In the genomic region with DNA sequence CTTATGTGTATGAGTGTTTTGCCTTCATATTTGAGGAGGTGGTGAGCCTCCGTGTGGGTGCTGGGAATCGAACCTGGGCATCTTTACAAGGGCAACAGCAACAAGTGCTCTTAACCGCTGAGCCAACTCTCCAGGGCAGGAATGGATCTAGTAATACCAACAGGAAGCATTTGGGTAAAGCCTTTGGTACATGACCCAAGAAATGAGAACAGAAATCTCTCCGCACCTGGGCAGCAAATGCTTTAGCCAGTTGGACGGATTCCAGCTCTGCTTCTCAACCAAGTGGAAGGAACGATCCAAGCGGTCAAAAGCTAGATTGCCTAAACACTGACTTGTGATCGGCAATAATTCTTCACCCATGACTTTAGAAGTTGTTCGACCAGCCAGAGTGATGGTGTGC, we compare ENCODE assay signal across 15 mouse cellular contexts. TPM values are rescaled to one million over a fixed set of nuclear protein-coding genes. Genes with fewer than 3 reads are reported as not detected.
DNase-seq lines count a peak whose midpoint lies in the region; ATAC-seq and TF ChIP-seq lines count a peak whose summit lies in the region.
"Had no signal": no experiment of that assay in that cellular context is flagged by ENCODE, and none has a peak within 500 bp of the region (broad histone marks: within the 10 kb centered on the region; RNA-seq: fewer than 3 reads in every experiment).

No protein-coding gene starts in this region.

- H3K4me2 ChIP-seq in liver, embryonic 11.5 days = no peak overlapping the region
- H3K4me2 ChIP-seq in heart, embryonic 11.5 days = no peak overlapping the region
- no peak overlapping the region for H3K4me2 ChIP-seq in forebrain, embryonic 16.5 days (ENCODE audit: low read length)

- H3K4me3 ChIP-seq in liver, adult 2 months (ENCODE audit: insufficient read depth, low read depth, low read length) = no peak overlapping the region
- no peak overlapping the region for H3K4me3 ChIP-seq in liver, embryonic 11.5 days (ENCODE audit: low read depth, low read length)
- H3K4me3 ChIP-seq in heart, embryonic 11.5 days (ENCODE audit: low read depth, low read length) = no peak overlapping the region
- H3K4me3 ChIP-seq in forebrain, embryonic 16.5 days (replicated peaks; ENCODE audit: low read length) = no peak overlapping the region

- no peak overlapping the region for H3K9ac ChIP-seq in liver, adult 2 months (ENCODE audit: low read depth, low read length)
- no peak overlapping the region for H3K9ac ChIP-seq in liver, embryonic 11.5 days (ENCODE audit: low read depth, low read length)
- no peak overlapping the region for H3K9ac ChIP-seq in heart, embryonic 11.5 days (ENCODE audit: low read depth, low read length)
- no peak overlapping the region for H3K9ac ChIP-seq in forebrain, embryonic 16.5 days (replicated peaks; ENCODE audit: low read depth, low read length)
- H3K9ac ChIP-seq: limb, embryonic 15.5 days had no signal

- no peak for TF ChIP-seq POLR2A in liver, adult 2 months (IDR thresholded peaks at IDR 0.05; ENCODE audit: extremely low read depth, insufficient read depth, low read length)

- 80% methylated on average over 9 of the region's 9 CpGs for WGBS in liver, adult 2 months
- WGBS in liver, embryonic 11.5 days = 92% methylated on average over 9 of the region's 9 CpGs
- 93% methylated on average over 9 of the region's 9 CpGs for WGBS in heart, embryonic 11.5 days (ENCODE audit: insufficient replicate concordance)
- WGBS in forebrain, embryonic 16.5 days = 92% methylated on average over 9 of the region's 9 CpGs

- ATAC-seq in liver, embryonic 11.5 days (replicated peaks; ENCODE audit: low FRiP score) = no peak
- ATAC-seq in heart, embryonic 11.5 days (replicated peaks; ENCODE audit: insufficient number of reproducible peaks, low FRiP score, low TSS enrichment) = no peak
- ATAC-seq in forebrain, embryonic 16.5 days = no peak

- no peaks in the 10 kb centered on the region for H3K79me2 ChIP-seq in liver, adult 2 months (ENCODE audit: control insufficient read depth, insufficient read depth, low read length)

- peak; percentile 32 to 48 for DNase-seq in cerebellum, postnatal 10 days
- no peak for DNase-seq in cerebellum, postnatal 4 days (ENCODE audit: low spot score in 2 of 2)
- peak; percentile 79 for DNase-seq in liver, adult 2 months (ENCODE audit: extremely low read depth, low read depth, low spot score)
- DNase-seq in liver, embryonic 11.5 days (ENCODE audit: low spot score) = no peak
- DNase-seq in fat pad, adult 2 months (ENCODE audit: extremely low read depth, low read depth, low spot score) = peak; percentile 95
- DNase-seq in lung, postnatal 36 days = peak; percentile 61
- DNase-seq: cerebellum, adult 2 months; right cerebral cortex, postnatal 14 days had no signal

- H3K27me3 ChIP-seq in liver, adult 2 months (ENCODE audit: control insufficient read depth, insufficient read depth, low read length) = no peaks in the 10 kb centered on the region
- H3K27me3 ChIP-seq in liver, embryonic 11.5 days (replicated peaks; ENCODE audit: control insufficient read depth, insufficient read depth, low read length) = no peaks in the 10 kb centered on the region
- no peaks in the 10 kb centered on the region for H3K27me3 ChIP-seq in heart, embryonic 11.5 days (ENCODE audit: control insufficient read depth, insufficient read depth, low read length)
- H3K27me3 ChIP-seq in forebrain, embryonic 16.5 days (replicated peaks; ENCODE audit: control insufficient read depth, insufficient read depth, low read length) = no peaks in the 10 kb centered on the region
- H3K27me3 ChIP-seq: CH12.LX; embryonic facial prominence, embryonic 13.5 days; heart, embryonic 13.5 days; limb, embryonic 15.5 days had no signal

- TF ChIP-seq CTCF in liver, adult 2 months (IDR thresholded peaks at IDR 0.05; ENCODE audit: low read depth, low read length) = no peak

- H3K36me3 ChIP-seq in liver, adult 2 months (ENCODE audit: control insufficient read depth, insufficient read depth, low read length) = no peaks in the 10 kb centered on the region
- no peaks in the 10 kb centered on the region for H3K36me3 ChIP-seq in liver, embryonic 11.5 days (ENCODE audit: control insufficient read depth, insufficient read depth, low read length)
- no peaks in the 10 kb centered on the region for H3K36me3 ChIP-seq in heart, embryonic 11.5 days (ENCODE audit: control insufficient read depth, insufficient read depth, low read length)
- H3K36me3 ChIP-seq in forebrain, embryonic 16.5 days (ENCODE audit: control insufficient read depth, insufficient read depth) = no peaks in the 10 kb centered on the region
- H3K36me3 ChIP-seq: embryonic facial prominence, embryonic 13.5 days; forebrain, embryonic 10.5 days; heart, embryonic 13.5 days; limb, embryonic 15.5 days had no signal

- no peaks in the 10 kb centered on the region for H3K4me1 ChIP-seq in liver, adult 2 months (ENCODE audit: control insufficient read depth, insufficient read depth, low read length)
- H3K4me1 ChIP-seq in liver, embryonic 11.5 days (replicated peaks; ENCODE audit: control insufficient read depth, insufficient read depth, low read length) = no peaks in the 10 kb centered on the region
- H3K4me1 ChIP-seq in heart, embryonic 11.5 days (ENCODE audit: control insufficient read depth, insufficient read depth, low read length) = no peaks in the 10 kb centered on the region
- H3K4me1 ChIP-seq in forebrain, embryonic 16.5 days (replicated peaks; ENCODE audit: control insufficient read depth, insufficient read depth, low read length) = peaks cover 5% of the 10 kb centered on the region; the same call in 1 of the 2 replicates
- H3K4me1 ChIP-seq: embryonic facial prominence, embryonic 13.5 days; limb, embryonic 15.5 days had no signal

- no peak overlapping the region for H3K27ac ChIP-seq in liver, adult 2 months (replicated peaks; ENCODE audit: insufficient read depth, low read depth, low read length)
- no peak overlapping the region for H3K27ac ChIP-seq in liver, embryonic 11.5 days (ENCODE audit: low read depth, low read length)
- H3K27ac ChIP-seq in heart, embryonic 11.5 days (ENCODE audit: low read depth, low read length) = no peak overlapping the region
- H3K27ac ChIP-seq in forebrain, embryonic 16.5 days (ENCODE audit: low read length) = no peak overlapping the region
- H3K27ac ChIP-seq: limb, embryonic 15.5 days had no signal

- H3K9me3 ChIP-seq in liver, embryonic 11.5 days (ENCODE audit: control insufficient read depth, low read length) = no peaks in the 10 kb centered on the region
- no peaks in the 10 kb centered on the region for H3K9me3 ChIP-seq in heart, embryonic 11.5 days (replicated peaks; ENCODE audit: control insufficient read depth, low read length)
- H3K9me3 ChIP-seq in forebrain, embryonic 16.5 days (ENCODE audit: control insufficient read depth, low read length) = no peaks in the 10 kb centered on the region
- H3K9me3 ChIP-seq: embryonic facial prominence, embryonic 13.5 days; heart, embryonic 13.5 days; limb, embryonic 15.5 days had no signal

RNA-seq across cellular contexts. Expression of a gene that starts 0.6 kb away (rescaled TPM):
- total RNA-seq in liver, adult 2 months (2014; rRNA removed) = 1.9 and 2.1 TPM in 2 replicates
- polyA plus RNA-seq in liver, adult 2 months (2012; rRNA removed) = 0.21 and 0.39 TPM in 2 replicates
- polyA plus RNA-seq in liver, embryonic 11.5 days (2014; fragmentation: Nextera tagmentation; extraction: Ambion mirVana) = 0.92 and 1.1 TPM in 2 replicates
- 0.72 and 1.2 TPM in 2 replicates for polyA plus RNA-seq in heart, embryonic 11.5 days (2014; fragmentation: Nextera tagmentation; extraction: Ambion mirVana)
- 0.92 and 0.99 TPM in 2 replicates for polyA plus RNA-seq in forebrain, embryonic 16.5 days (2015; fragmentation: Nextera tagmentation; extraction: Ambion mirVana)

RNA-seq across cellular contexts. Expression of a gene that starts 8.7 kb away (rescaled TPM):
- total RNA-seq in liver, adult 2 months (2014; rRNA removed) = 19.8 and 24.8 TPM in 2 replicates
- polyA plus RNA-seq in liver, adult 2 months (2012; rRNA removed) = 8.4 and 12.5 TPM in 2 replicates
- polyA plus RNA-seq in liver, embryonic 11.5 days (2014; fragmentation: Nextera tagmentation; extraction: Ambion mirVana) = 13.4 and 14.3 TPM in 2 replicates
- 3.3 and 3.4 TPM in 2 replicates for polyA plus RNA-seq in heart, embryonic 11.5 days (2014; fragmentation: Nextera tagmentation; extraction: Ambion mirVana)
- polyA plus RNA-seq in forebrain, embryonic 16.5 days (2015; fragmentation: Nextera tagmentation; extraction: Ambion mirVana) = 3.4 and 5.0 TPM in 2 replicates

RNA-seq across cellular contexts. Expression of a gene that starts 56.4 kb away (rescaled TPM):
- 20.6 and 21.1 TPM in 2 replicates for total RNA-seq in liver, adult 2 months (2014; rRNA removed)
- 10.0 and 21.4 TPM in 2 replicates for polyA plus RNA-seq in liver, adult 2 months (2012; rRNA removed)
- polyA plus RNA-seq in liver, embryonic 11.5 days (2014; fragmentation: Nextera tagmentation; extraction: Ambion mirVana) = 55.7 and 55.8 TPM in 2 replicates
- polyA plus RNA-seq in heart, embryonic 11.5 days (2014; fragmentation: Nextera tagmentation; extraction: Ambion mirVana) = 32.0 and 34.5 TPM in 2 replicates
- polyA plus RNA-seq in forebrain, embryonic 16.5 days (2015; fragmentation: Nextera tagmentation; extraction: Ambion mirVana) = 83.0 and 83.1 TPM in 2 replicates

Comparison
In these comparisons a context has a peak if more than half of its experiments do, and no peak if none do; other contexts are left out.
1. DNase-seq: peak in cerebellum, postnatal 10 days (2 of 2), liver, adult 2 months (single experiment), fat pad, adult 2 months (single experiment) and lung, postnatal 36 days (single experiment); none in cerebellum, postnatal 4 days (0 of 2) and liver, embryonic 11.5 days (single experiment).